In the genomic region with DNA sequence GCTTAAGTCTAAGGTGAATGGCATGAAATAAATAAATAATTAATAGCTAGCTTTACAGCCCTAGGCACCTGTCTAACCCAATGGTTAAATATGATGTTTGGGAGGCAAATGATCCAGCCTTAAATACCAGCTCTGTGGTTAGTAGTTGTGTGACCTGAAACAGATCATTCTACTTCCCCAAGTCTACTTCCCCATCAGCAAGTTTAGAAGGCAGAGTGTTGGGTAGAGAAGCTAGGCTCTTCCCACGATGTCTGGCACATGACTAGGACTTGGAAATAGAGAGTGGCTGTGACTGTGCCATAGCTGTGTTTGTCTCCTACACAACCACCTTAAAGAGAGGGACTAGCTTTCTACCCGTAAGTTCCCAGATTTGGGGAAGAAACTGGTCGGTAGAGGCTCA, we compare ENCODE assay signal across 35 mouse cellular contexts. TPM values are rescaled to one million over a fixed set of nuclear protein-coding genes. Genes with fewer than 3 reads are reported as not detected.
DNase-seq lines count a peak whose midpoint lies in the region; ATAC-seq and TF ChIP-seq lines count a peak whose summit lies in the region.
"Had no signal": no experiment of that assay in that cellular context is flagged by ENCODE, and none has a peak within 500 bp of the region (broad histone marks: within the 10 kb centered on the region; RNA-seq: fewer than 3 reads in every experiment).

No protein-coding gene starts in this region.

- H3K27ac ChIP-seq in MEL (ENCODE audit: control insufficient read depth, low read depth, low read length) = no peak overlapping the region
- H3K27ac ChIP-seq in forebrain, embryonic 16.5 days (ENCODE audit: low read length) = no peak overlapping the region
- H3K27ac ChIP-seq: embryonic facial prominence, embryonic 13.5 days; forebrain, embryonic 10.5 days; forebrain, embryonic 15.5 days; hindbrain, embryonic 14.5 days; layer of hippocampus, adult 2 months; limb, embryonic 10.5 days; limb, embryonic 15.5 days; liver, embryonic 13.5 days; midbrain, embryonic 10.5 days; midbrain, embryonic 15.5 days had no signal

- no peak for TF ChIP-seq RAD21 in MEL (IDR thresholded peaks at IDR 0.05; ENCODE audit: low read depth, low read length)

- no peaks in the 10 kb centered on the region for H3K4me1 ChIP-seq in MEL (ENCODE audit: control insufficient read depth in 1 of 2, insufficient read depth in 2 of 2, low read length in 2 of 2)
- H3K4me1 ChIP-seq in forebrain, embryonic 16.5 days (replicated peaks; ENCODE audit: control insufficient read depth, insufficient read depth, low read length) = peaks cover 14% of the 10 kb centered on the region
- H3K4me1 ChIP-seq: embryonic facial prominence, embryonic 13.5 days; limb, embryonic 10.5 days; limb, embryonic 15.5 days; liver, embryonic 13.5 days; midbrain, embryonic 10.5 days; midbrain, embryonic 15.5 days had no signal

- H3K4me2 ChIP-seq in forebrain, embryonic 16.5 days (ENCODE audit: low read length) = no peak overlapping the region
- H3K4me2 ChIP-seq: embryonic facial prominence, embryonic 13.5 days; forebrain, embryonic 15.5 days; heart, embryonic 12.5 days; hindbrain, embryonic 14.5 days; limb, embryonic 15.5 days; liver, embryonic 13.5 days; midbrain, embryonic 15.5 days had no signal

- no peak for TF ChIP-seq CTCF in MEL (IDR thresholded peaks at IDR 0.05 in 2 of 3, conservative IDR thresholded peaks at IDR 0.05 in 1 of 3; ENCODE audit: control insufficient read depth in 1 of 3, insufficient read depth in 1 of 3, low read depth in 2 of 3, low read length in 3 of 3, poor library complexity in 1 of 3, severe bottlenecking in 1 of 3)

- peak; percentile 63 for DNase-seq in A20 (ENCODE audit: low read depth, low spot score)
- peak; percentile 2 for DNase-seq in MEL (ENCODE audit: low read depth, low spot score)
- DNase-seq in kidney, postnatal 36 days = no peak
- DNase-seq: adrenal gland, postnatal 25 days; B cell, adult 2 months; cerebellum, adult 8-10 months; gastrocnemius, postnatal 10 days; heart, adult 18-20 months; heart, postnatal 4 days; kidney, adult 11 months; kidney, postnatal 14 days; layer of hippocampus, postnatal 36 days; liver, embryonic 13.5 days; lung, adult 18-20 months; lung, postnatal 4 days; right cerebral cortex, postnatal 25 days; spleen, adult 18-20 months; thymus, adult 2 months; thymus, postnatal 36 days had no signal

- no peak for TF ChIP-seq POLR2A in MEL (IDR thresholded peaks at IDR 0.05; ENCODE audit: control insufficient read depth in 1 of 2, insufficient read depth in 1 of 2, low read depth in 1 of 2, low read length in 2 of 2, poor library complexity in 1 of 2)

- no peaks in the 10 kb centered on the region for H3K9me3 ChIP-seq in MEL (replicated peaks; ENCODE audit: insufficient read depth, low read length)
- H3K9me3 ChIP-seq in forebrain, embryonic 16.5 days (ENCODE audit: control insufficient read depth, low read length) = no peaks in the 10 kb centered on the region
- H3K9me3 ChIP-seq: embryonic facial prominence, embryonic 13.5 days; forebrain, embryonic 10.5 days; forebrain, embryonic 15.5 days; heart, embryonic 12.5 days; limb, embryonic 10.5 days; limb, embryonic 15.5 days; liver, embryonic 13.5 days; midbrain, embryonic 10.5 days; midbrain, embryonic 15.5 days had no signal

- no peak overlapping the region for H3K4me3 ChIP-seq in MEL (ENCODE audit: control insufficient read depth in 1 of 2, insufficient read depth in 1 of 2, low read depth in 2 of 2, low read length in 2 of 2)
- H3K4me3 ChIP-seq in forebrain, embryonic 16.5 days (replicated peaks; ENCODE audit: low read length) = no peak overlapping the region
- H3K4me3 ChIP-seq: embryonic facial prominence, embryonic 13.5 days; forebrain, embryonic 10.5 days; forebrain, embryonic 15.5 days; heart, embryonic 12.5 days; layer of hippocampus, adult 2 months; limb, embryonic 10.5 days; limb, embryonic 15.5 days; liver, embryonic 13.5 days; midbrain, embryonic 10.5 days; midbrain, embryonic 15.5 days had no signal

- no peaks in the 10 kb centered on the region for H3K27me3 ChIP-seq in MEL (ENCODE audit: control insufficient read depth in 1 of 2, insufficient read depth in 2 of 2, low read length in 2 of 2)
- H3K27me3 ChIP-seq in forebrain, embryonic 16.5 days (replicated peaks; ENCODE audit: control insufficient read depth, insufficient read depth, low read length) = no peaks in the 10 kb centered on the region
- H3K27me3 ChIP-seq: embryonic facial prominence, embryonic 13.5 days; forebrain, embryonic 15.5 days; heart, embryonic 12.5 days; limb, embryonic 15.5 days; liver, embryonic 13.5 days; midbrain, embryonic 15.5 days had no signal

- no peak for TF ChIP-seq EP300 in MEL (IDR thresholded peaks at IDR 0.05; ENCODE audit: low read depth in 1 of 2, low read length in 2 of 2)

- H3K36me3 ChIP-seq in MEL (ENCODE audit: control insufficient read depth in 1 of 2, insufficient read depth in 2 of 2, low read length in 2 of 2) = no peaks in the 10 kb centered on the region
- H3K36me3 ChIP-seq in forebrain, embryonic 16.5 days (ENCODE audit: control insufficient read depth, insufficient read depth) = no peaks in the 10 kb centered on the region
- H3K36me3 ChIP-seq: embryonic facial prominence, embryonic 13.5 days; forebrain, embryonic 10.5 days; forebrain, embryonic 15.5 days; G1E; heart, embryonic 12.5 days; limb, embryonic 10.5 days; limb, embryonic 15.5 days; liver, embryonic 13.5 days; midbrain, embryonic 10.5 days; midbrain, embryonic 15.5 days had no signal

- no peaks in the 10 kb centered on the region for H3K79me2 ChIP-seq in MEL (ENCODE audit: control insufficient read depth, insufficient read depth, low read length, poor library complexity)

- no peak overlapping the region for H3K9ac ChIP-seq in MEL (ENCODE audit: control insufficient read depth, low read depth, low read length, poor library complexity, severe bottlenecking)
- no peak overlapping the region for H3K9ac ChIP-seq in forebrain, embryonic 16.5 days (replicated peaks; ENCODE audit: low read depth, low read length)
- H3K9ac ChIP-seq: embryonic facial prominence, embryonic 13.5 days; forebrain, embryonic 15.5 days; heart, embryonic 12.5 days; hindbrain, embryonic 14.5 days; limb, embryonic 15.5 days; liver, embryonic 13.5 days; midbrain, embryonic 15.5 days had no signal

- 93% methylated on average over 3 of the region's 3 CpGs for WGBS in forebrain, embryonic 16.5 days

- ATAC-seq in granulocyte monocyte progenitor cell, adult 5-6 weeks (replicated peaks; ENCODE audit: poor library complexity, severe bottlenecking) = peak; percentile 92
- peak; percentile 72; the same call in 1 of the 2 replicates for ATAC-seq in monocyte, adult 5-6 weeks (replicated peaks; ENCODE audit: insufficient number of reproducible peaks, low FRiP score, low TSS enrichment, poor library complexity, severe bottlenecking)
- ATAC-seq in CD4-positive, CD25-positive, alpha-beta regulatory T cell, adult 4 months = no peak
- no peak for ATAC-seq in forebrain, embryonic 16.5 days
- ATAC-seq: lung, postnatal 0 days; midbrain, embryonic 15.5 days had no signal

TF ChIP-seq in MEL, 35 proteins besides CTCF, POLR2A, EP300 and RAD21:
- TF ChIP-seq USF1 (IDR thresholded peaks at IDR 0.05; ENCODE audit: low read depth, low read length) = no peak
- no peak for TF ChIP-seq MXI1 (IDR thresholded peaks at IDR 0.05; ENCODE audit: low read depth, low read length)
- TF ChIP-seq GATA1 (IDR thresholded peaks at IDR 0.05; ENCODE audit: low read depth, low read length) = no peak

RNA-seq across cellular contexts. Expression of gene Sel1l3, which starts 18.9 kb away (rescaled TPM):
- total RNA-seq in MEL (2012; rRNA removed) = 0.03 TPM in 1 of 2 replicates, not detected in the other
- polyA plus RNA-seq in MEL (2012; ENCODE audit: insufficient read depth in 1 of 2, insufficient read length in 2 of 2, low read depth in 1 of 2, low replicate concordance in 2 of 2, missing spikeins in 1 of 2) = under 1 TPM in 1 of 2 experiments, not detected in 1; 0.01 TPM
- total RNA-seq in granulocyte monocyte progenitor cell, adult 5-6 weeks (2014; fragmentation: Nextera tagmentation) = not detected in 2 replicates
- not detected in 2 replicates for total RNA-seq in granulocyte monocyte progenitor cell, adult 5-6 weeks (2017)
- 0.38 TPM in 1 of 3 replicates, not detected in the others for total RNA-seq in monocyte, adult 5-6 weeks (2017)
- polyA plus RNA-seq in CD4-positive, CD25-positive, alpha-beta regulatory T cell, adult 4 months (2017; shearing (Covaris generic)) = under 1 TPM in 1 of 2 experiments, not detected in 1; 0.09 TPM
- polyA plus RNA-seq in forebrain, embryonic 16.5 days (2015; fragmentation: Nextera tagmentation; extraction: Ambion mirVana) = 9.9 and 10.2 TPM in 2 replicates
- polyA plus RNA-seq: G1E had no signal

Comparison
In these comparisons a context has a peak if more than half of its experiments do, and no peak if none do; other contexts are left out.
1. DNase-seq: peak in A20 (single experiment) and MEL (single experiment); none in kidney, postnatal 36 days (0 of 2).
2. ATAC-seq: peak in granulocyte monocyte progenitor cell, adult 5-6 weeks (single experiment) and monocyte, adult 5-6 weeks (single experiment); none in CD4-positive, CD25-positive, alpha-beta regulatory T cell, adult 4 months (single experiment) and forebrain, embryonic 16.5 days (single experiment).